Mouse (Mus musculus) cerebral cortex, adult 2 months (tissue): ENCODE results near the gene Apof.

ENCODE experiments used
- WGBS: fragments of 180-500 bp; shearing (Covaris S2); methylation state at CpG from one replicate; pipeline ENCODE4 v1.1.7; 2018; 5-methylcytosine and 5-hydroxymethylcytosine counted together

Gene Apof

DNA sequence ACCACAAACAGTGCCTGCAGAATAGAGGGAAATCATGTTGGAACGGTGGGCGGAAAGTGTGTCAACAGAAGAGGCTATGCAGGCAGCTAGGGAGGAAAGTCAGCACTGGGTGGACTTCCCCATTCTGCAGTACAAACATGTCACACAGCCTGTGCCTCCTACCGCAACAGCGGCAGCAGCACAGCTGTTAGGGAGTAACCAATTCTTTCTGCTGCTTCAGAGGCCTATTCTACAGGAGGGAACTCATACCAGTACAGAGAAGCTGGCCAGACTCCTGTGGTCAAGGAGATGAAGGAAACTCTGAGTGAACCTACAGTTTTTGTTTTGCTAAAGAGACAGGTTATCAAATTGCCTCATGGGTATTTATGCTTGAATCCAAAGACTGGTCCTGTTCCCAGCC, 9.5 kb upstream of the Apof start:
- WGBS = 62% methylated on average over 4 of the region's 4 CpGs

GRCm38 (mm10) chr10:128259946-128260345, 8.5 kb upstream of the Apof start:
- 89% methylated on average over 5 of the region's 5 CpGs for WGBS

- WGBS = 94% methylated on average over 7 of the region's 7 CpGs
Measured at GRCm38 (mm10) chr10:128260376-128260775, 8.1 kb upstream of the Apof start.

- WGBS = 87% methylated on average over 22 of the region's 22 CpGs
Measured at GRCm38 (mm10) chr10:128262300-128262699, 6.2 kb upstream of the Apof start.

GRCm38 (mm10) chr10:128263393-128264310, 4.8 kb upstream of the Apof start:
- 42% methylated on average over 6 of the region's 6 CpGs for WGBS

- WGBS = 94% methylated on average over 16 of the region's 16 CpGs
Measured at GRCm38 (mm10) chr10:128269206-128269910, 887 bp downstream of the Apof start.

GRCm38 (mm10) chr10:128270287-128270841, 1.9 kb downstream of the Apof start, which contains the start of gene Stat2:
Gene Stat2 (plus strand): TSS chr10:128270559.
- WGBS = under 1% methylated on average over 43 of the region's 43 CpGs

DNA sequence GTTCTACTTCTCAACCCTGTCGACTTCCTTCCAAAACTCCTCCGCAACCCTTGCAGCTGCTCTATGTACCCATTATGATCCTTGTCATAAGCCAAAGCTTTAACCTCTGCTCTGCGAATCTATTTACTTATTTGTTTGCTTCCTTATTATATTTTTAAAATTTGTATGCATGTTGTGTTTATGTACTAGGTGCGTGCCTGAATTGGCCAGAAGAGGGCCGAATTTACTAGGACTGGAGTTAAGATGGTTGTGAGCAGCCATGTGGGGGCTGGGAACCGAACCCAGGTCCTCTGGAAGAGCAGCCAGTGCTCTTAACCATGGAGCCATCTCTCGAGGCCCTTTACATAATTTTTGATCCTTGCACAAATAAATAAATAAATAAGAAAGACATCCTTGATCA, 2.4 kb downstream of the Apof start:
- WGBS = 27% methylated on average over 7 of the region's 7 CpGs

GRCm38 (mm10) chr10:128271883-128272282, 3.4 kb downstream of the Apof start:
- 62% methylated on average over 2 of the region's 2 CpGs for WGBS

DNA sequence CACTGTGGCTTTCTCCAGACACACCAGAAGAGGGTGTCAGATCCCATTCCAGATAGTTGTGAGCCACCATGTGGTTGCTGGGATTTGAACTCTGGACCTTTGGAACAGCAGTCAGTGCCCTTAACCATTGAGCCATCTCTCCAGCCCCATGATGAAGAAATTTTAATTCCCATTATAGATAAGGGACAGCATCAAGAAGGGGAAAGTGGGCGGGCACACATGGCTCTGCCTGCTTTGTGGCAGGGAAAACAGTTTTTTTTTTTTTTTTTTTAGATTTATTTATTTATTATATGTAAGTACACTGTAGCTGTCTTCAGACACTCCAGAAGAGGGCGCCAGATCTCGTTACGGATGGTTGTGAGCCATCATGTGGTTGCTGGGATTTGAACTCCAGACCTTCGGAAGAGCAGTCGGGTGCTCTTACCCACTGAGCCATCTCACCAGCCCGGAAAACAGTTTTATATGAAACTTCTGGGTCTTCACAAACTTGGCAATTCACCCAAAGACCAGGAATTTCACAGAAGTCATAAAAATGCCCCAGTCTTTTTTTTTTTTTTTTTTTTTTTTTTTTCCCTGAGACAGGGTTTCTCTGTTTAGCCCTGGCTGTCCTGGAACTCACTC, 4.5 kb downstream of the Apof start:
- 90% methylated on average over 6 of the region's 7 CpGs for WGBS

GRCm38 (mm10) chr10:128275374-128275773, 6.9 kb downstream of the Apof start:
- WGBS = 97% methylated on average over 1 of the region's 1 CpGs

- 73% methylated on average over 6 of the region's 6 CpGs for WGBS
Measured at GRCm38 (mm10) chr10:128278158-128278557, 9.7 kb downstream of the Apof start.

GRCm38 (mm10) chr10:128280943-128281342, 12.5 kb downstream of the Apof start:
- WGBS = 86% methylated on average over 6 of the region's 6 CpGs

- 93% methylated on average over 14 of the region's 14 CpGs for WGBS
Measured at GRCm38 (mm10) chr10:128281682-128282081, 13.2 kb downstream of the Apof start.

GRCm38 (mm10) chr10:128282886-128283450, 14.5 kb downstream of the Apof start:
- WGBS = 85% methylated on average over 20 of the region's 20 CpGs

DNA sequence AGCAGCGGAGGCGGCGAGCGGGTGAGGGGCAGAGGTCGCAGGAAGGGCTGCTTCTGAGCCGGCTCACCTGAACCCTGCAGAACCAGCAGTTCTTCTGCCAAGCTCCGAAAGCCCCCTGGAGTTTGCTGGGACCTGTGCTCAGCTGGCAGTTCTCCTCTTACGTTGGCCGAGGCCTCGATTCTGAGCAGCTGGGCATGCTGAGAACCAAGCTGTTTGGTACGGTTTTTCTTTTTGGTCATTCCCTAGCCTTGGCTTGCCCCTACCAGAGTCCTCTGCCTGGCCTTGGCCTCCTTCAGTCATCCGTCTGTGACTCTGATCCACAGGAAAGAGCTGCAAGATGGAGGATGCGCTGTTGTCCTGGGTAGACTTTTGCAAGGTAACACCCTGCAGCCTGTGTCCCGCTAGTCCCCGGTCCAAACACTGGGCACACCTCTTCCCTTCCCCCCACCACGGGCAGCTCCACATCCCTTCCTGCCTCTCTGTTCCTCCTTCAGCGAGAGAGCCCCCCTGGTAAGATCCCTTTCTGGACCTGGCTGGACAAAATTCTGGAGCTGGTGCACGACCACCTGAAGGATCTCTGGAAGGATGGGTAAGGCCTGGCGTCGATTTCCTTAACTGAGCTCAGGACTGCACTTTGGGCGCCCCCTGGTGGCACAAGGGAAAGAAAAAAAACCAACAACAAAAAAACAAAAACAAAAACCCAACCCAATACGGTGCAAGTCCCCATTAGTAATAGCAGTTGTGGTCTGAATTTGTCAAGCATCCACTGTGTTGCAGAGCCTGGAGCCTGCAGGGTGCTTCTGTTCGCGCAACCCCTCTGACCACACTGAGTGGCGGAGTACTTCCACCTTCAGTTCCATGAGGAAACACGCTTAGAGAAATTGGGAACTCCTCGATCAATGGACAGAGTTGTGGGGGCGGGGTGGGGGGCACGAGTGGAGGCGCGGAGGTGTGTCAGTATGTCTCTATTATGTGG, 15.4 kb downstream of the Apof start:
- 61% methylated on average over 31 of the region's 31 CpGs for WGBS

GRCm38 (mm10) chr10:128290594-128290993, 22.1 kb downstream of the Apof start:
- WGBS = 53% methylated on average over 1 of the region's 1 CpGs

- WGBS = 58% methylated on average over 13 of the region's 13 CpGs
Measured at GRCm38 (mm10) chr10:128296370-128297090, 28.1 kb downstream of the Apof start.

GRCm38 (mm10) chr10:128297221-128297620, 28.8 kb downstream of the Apof start:
- 69% methylated on average over 4 of the region's 4 CpGs for WGBS

GRCm38 (mm10) chr10:128297622-128298021, 29.2 kb downstream of the Apof start:
- 76% methylated on average over 11 of the region's 11 CpGs for WGBS
